Mouse (Mus musculus): Measurements from ENCODE around the gene Slc4a4.

GRCm38 (mm10) chr5:89198501-89198900 lies 311.9 kb downstream of the Slc4a4 start:
- no peak for TF ChIP-seq CTCF (IDR thresholded peaks at IDR 0.05; ENCODE audit: low read depth, low read length)
- TF ChIP-seq POLR2A (IDR thresholded peaks at IDR 0.05; ENCODE audit: extremely low read depth, insufficient read depth, low read length) = no peak
